13 mouse cellular contexts compared by ENCODE assay signal in genomic region chr12:73531889-73532479, GRCm38 (mm10). TPM values are rescaled to one million over a fixed set of nuclear protein-coding genes. Genes with fewer than 3 reads are reported as not detected.
A peak's percentile ranks its signal among the peaks of the same experiment; 100 is the strongest.
DNase-seq lines count a peak whose midpoint lies in the region; ATAC-seq lines count a peak whose summit lies in the region.
"Had no signal": no experiment of that assay in that cellular context is flagged by ENCODE, and none has a peak within 500 bp of the region (broad histone marks: within the 10 kb centered on the region; RNA-seq: fewer than 3 reads in every experiment).

No protein-coding gene starts in this region.

- H3K27ac ChIP-seq in heart, embryonic 10.5 days = no peak overlapping the region
- H3K27ac ChIP-seq in limb, embryonic 15.5 days = no peak overlapping the region
- H3K27ac ChIP-seq: forebrain, embryonic 13.5 days; hindbrain, postnatal 0 days had no signal

- peak; percentile 20 to 22 for DNase-seq in heart, adult 18-20 months
- DNase-seq in heart, embryonic 10.5 days (ENCODE audit: low spot score) = no peak
- peak; percentile 35 for DNase-seq in right cerebral cortex, adult 18-20 months
- no peak for DNase-seq in right cerebral cortex, postnatal 36 days (ENCODE audit: low spot score in 2 of 2)
- DNase-seq in adrenal gland, adult 2 months = peak; percentile 68
- no peak for DNase-seq in liver
- DNase-seq: cerebellum, adult 9-10 months; layer of hippocampus, adult 9-11 months; liver, postnatal 0 days had no signal

- H3K4me3 ChIP-seq in heart, embryonic 10.5 days = no peak overlapping the region
- no peak overlapping the region for H3K4me3 ChIP-seq in limb, embryonic 15.5 days
- H3K4me3 ChIP-seq: forebrain, embryonic 13.5 days had no signal

- H3K4me2 ChIP-seq in limb, embryonic 15.5 days = no peak overlapping the region
- H3K4me2 ChIP-seq: forebrain, embryonic 13.5 days had no signal

- no peaks in the 10 kb centered on the region for H3K36me3 ChIP-seq in heart, embryonic 10.5 days
- no peaks in the 10 kb centered on the region for H3K36me3 ChIP-seq in limb, embryonic 15.5 days

- H3K27me3 ChIP-seq in heart, embryonic 10.5 days (ENCODE audit: insufficient read depth, poor library complexity, severe bottlenecking) = no peaks in the 10 kb centered on the region
- peaks cover 19% of the 10 kb centered on the region; the same call in 1 of the 2 replicates for H3K27me3 ChIP-seq in limb, embryonic 15.5 days
- H3K27me3 ChIP-seq: forebrain, embryonic 13.5 days had no signal

- peaks cover 7% of the 10 kb centered on the region; the same call in 1 of the 2 replicates for H3K4me1 ChIP-seq in heart, embryonic 10.5 days
- H3K4me1 ChIP-seq in limb, embryonic 15.5 days = peaks cover 18% of the 10 kb centered on the region
- H3K4me1 ChIP-seq: forebrain, embryonic 13.5 days had no signal

- H3K9ac ChIP-seq in limb, embryonic 15.5 days = no peak overlapping the region
- H3K9ac ChIP-seq: forebrain, embryonic 13.5 days; liver, postnatal 0 days had no signal

- 70% methylated on average over 11 of the region's 11 CpGs for WGBS in heart, embryonic 10.5 days
- 21% methylated on average over 11 of the region's 11 CpGs for WGBS in limb, embryonic 15.5 days

- ATAC-seq in limb, embryonic 15.5 days (ENCODE audit: insufficient number of reproducible peaks, low FRiP score, low TSS enrichment, low read depth) = peak; percentile 70; the same call in 1 of the 2 replicates
- ATAC-seq: forebrain, embryonic 13.5 days; hindbrain, postnatal 0 days; liver, postnatal 0 days had no signal

- H3K9me3 ChIP-seq in heart, embryonic 10.5 days = no peaks in the 10 kb centered on the region
- no peaks in the 10 kb centered on the region for H3K9me3 ChIP-seq in limb, embryonic 15.5 days
- H3K9me3 ChIP-seq: forebrain, embryonic 13.5 days had no signal

RNA-seq across cellular contexts. Expression of gene Tmem30b, which starts 14.2 kb away (rescaled TPM):
- under 1 TPM; 0.32 to 0.41 TPM for total RNA-seq in heart, adult 18-20 months (2021)
- 0.30 and 2.4 TPM in 2 replicates for polyA plus RNA-seq in heart, embryonic 10.5 days (2016; fragmentation: Nextera tagmentation; extraction: Ambion mirVana)
- under 1 TPM; 0.09 to 0.41 TPM for total RNA-seq in adrenal gland, adult 2 months (2021)
- polyA plus RNA-seq in adrenal gland, adult 2 months (2012; rRNA removed) = 0.23 and 0.25 TPM in 2 replicates
- polyA plus RNA-seq in limb, embryonic 15.5 days (2015; fragmentation: Nextera tagmentation; extraction: Ambion mirVana) = 16.8 and 19.1 TPM in 2 replicates
- total RNA-seq: megakaryocyte, adult 5-6 weeks had no signal

RNA-seq across cellular contexts. Expression of gene Prkch, which starts 52.6 kb away (rescaled TPM):
- 10 to 100 TPM; 17.2 to 18.6 TPM for total RNA-seq in heart, adult 18-20 months (2021)
- 15.8 and 16.9 TPM in 2 replicates for polyA plus RNA-seq in heart, embryonic 10.5 days (2016; fragmentation: Nextera tagmentation; extraction: Ambion mirVana)
- 10 to 100 TPM in 1 of 2 experiments, 1 to 10 TPM in 1; 8.9 to 16.2 TPM for total RNA-seq in adrenal gland, adult 2 months (2021)
- polyA plus RNA-seq in adrenal gland, adult 2 months (2012; rRNA removed) = 3.7 and 4.7 TPM in 2 replicates
- polyA plus RNA-seq in limb, embryonic 15.5 days (2015; fragmentation: Nextera tagmentation; extraction: Ambion mirVana) = 17.3 and 18.2 TPM in 2 replicates

Comparison
In these comparisons a context has a peak if more than half of its experiments do, and no peak if none do; other contexts are left out.
1. DNase-seq: peak in heart, adult 18-20 months (2 of 2), right cerebral cortex, adult 18-20 months (single experiment) and adrenal gland, adult 2 months (single experiment); none in heart, embryonic 10.5 days (single experiment), right cerebral cortex, postnatal 36 days (0 of 2) and liver (single experiment).